Mouse (Mus musculus) midbrain, postnatal 0 days (tissue): ENCODE measurements around the gene Hspd1. TPM values are rescaled to one million over a fixed set of nuclear protein-coding genes. Genes with fewer than 3 reads are reported as not detected.
A peak's percentile ranks its signal among the peaks of the same experiment; 100 is the strongest.

Source experiments
- ATAC-seq: fragments of 200-750 bp; cut with Nextera tagmentation; 2 replicates; pipeline ENCODE4 v1.8.0; 2017; ENCODE audit warnings: moderate number of reproducible peaks, mild to moderate bottlenecking, moderate TSS enrichment, moderate library complexity; ENCODE audit not compliant: low FRiP score
- DNase-seq: peaks from one replicate; pipeline ENCODE4 v3.0.0-alpha.2; 2015; ENCODE audit warnings: low spot score
- H3K27ac ChIP-seq: fragments of 300-500 bp; sonication (generic); 2 replicates; pipeline ENCODE4 v1.5.1; 2014; ENCODE audit warnings: low read depth, mild to moderate bottlenecking, low read length, mixed read lengths
- H3K27me3 ChIP-seq: fragments of 300-500 bp; sonication (generic); 2 replicates; pipeline ENCODE4 v1.6.1; 2014; ENCODE audit warnings: low read length, control low read depth, mixed read lengths; ENCODE audit not compliant: insufficient read depth
- H3K36me3 ChIP-seq: fragments of 300-500 bp; sonication (generic); 2 replicates; pipeline ENCODE4 v1.6.1; 2014; ENCODE audit warnings: low read length, control low read depth, mixed read lengths; ENCODE audit not compliant: insufficient read depth
- H3K4me1 ChIP-seq: fragments of 300-500 bp; sonication (generic); 2 replicates; pipeline ENCODE4 v1.6.1; 2014; ENCODE audit warnings: mild to moderate bottlenecking, control low read depth, antibody characterized with exemption, low read length, mixed read lengths; ENCODE audit not compliant: insufficient read depth
- H3K4me2 ChIP-seq: fragments of 300-500 bp; sonication (generic); 2 replicates; pipeline ENCODE4 v1.6.1; 2014; ENCODE audit warnings: low read depth, mild to moderate bottlenecking, low read length, mixed read lengths; ENCODE audit not compliant: poor library complexity, severe bottlenecking
- H3K4me3 ChIP-seq: fragments of 300-500 bp; sonication (generic); 2 replicates; pipeline ENCODE4 v1.5.1; 2014; ENCODE audit warnings: low read depth, mild to moderate bottlenecking, low read length, moderate library complexity
- H3K9ac ChIP-seq: fragments of 300-500 bp; sonication (generic); replicated peaks from 2 replicates; pipeline ENCODE4 v1.6.1; 2014; ENCODE audit warnings: mild to moderate bottlenecking, low read length, moderate library complexity, mixed read lengths; ENCODE audit not compliant: poor library complexity, severe bottlenecking
- H3K9me3 ChIP-seq: fragments of 300-500 bp; sonication (generic); 2 replicates; pipeline ENCODE4 v1.6.1; 2016; ENCODE audit warnings: low read length, control low read depth
- CTCF ChIP-seq: IDR thresholded peaks from 2 replicates; pipeline ENCODE4 v1.5.1; 2016; ENCODE audit warnings: antibody characterized with exemption, mild to moderate bottlenecking
- WGBS: fragments of 180-500 bp; shearing (Covaris S2); extraction: QIAGEN DNeasy Blood & Tissue Kit; methylation state at CpG from one replicate; pipeline ENCODE4 v1.1.7; 2014; 5-methylcytosine and 5-hydroxymethylcytosine counted together
- polyA plus RNA-seq: library from polyadenylated mRNA; unstranded; fragments of >200 nt; fragmentation: Nextera tagmentation; extraction: Ambion mirVana; gene quantifications from 2 replicates; pipeline ENCODE4 v1.2.1, GENCODE M21; 2015
- total RNA-seq: library from RNA; depleted of rRNA; stranded (reverse); fragments of >200 nt; gene quantifications from 2 replicates; pipeline ENCODE4 v1.2.3, GENCODE M21; 2014

Hspd1 gene
- total and polyA plus RNA-seq, 2 experiments from 2014 or later, result 92.5 to 217 TPM

GRCm38 (mm10) chr1:55052355-55052953 is 35.6 kb downstream of the Hspd1 start, which contains the start of gene Coq10b:
Gene Coq10b, plus strand, starts transcription at chr1:55052770.
- peak within 1 kb of the TSS; percentile 74 for H3K9ac ChIP-seq
- H3K27ac ChIP-seq, result peak within 1 kb of the TSS; percentile 74
- H3K4me1 ChIP-seq, result no peaks in the 10 kb centered on the region
- H3K4me2 ChIP-seq, result peak within 1 kb of the TSS; percentile 66
- H3K36me3 ChIP-seq, result no peaks in the 10 kb centered on the region
- no peaks in the 10 kb centered on the region for H3K27me3 ChIP-seq
- ATAC-seq (peak; percentile 100), DNase-seq (peak; percentile 99)
- under 1% methylated on average over 40 of the region's 46 CpGs for WGBS
- H3K4me3 ChIP-seq, result peak within 1 kb of the TSS; percentile 85
- H3K9me3 ChIP-seq, result no peaks in the 10 kb centered on the region
- TF ChIP-seq CTCF, result peak; percentile 39; the same call in 1 of the 2 replicates

GRCm38 (mm10) chr1:55051671-55052070 is 36.4 kb downstream of the Hspd1 start:
- ATAC-seq, result no peak
- Histone ChIP-seq H3K9me3 (no peaks in the 10 kb centered on the region), H3K4me3 (peak overlapping the region; percentile 85), H3K27me3 (no peaks in the 10 kb centered on the region), H3K9ac (no peak overlapping the region; the same call in 1 of the 2 replicates), H3K4me2 (peak overlapping the region; percentile 66), H3K36me3 (no peaks in the 10 kb centered on the region), H3K4me1 (no peaks in the 10 kb centered on the region), H3K27ac (peak overlapping the region; percentile 74; the same call in 1 of the 2 replicates)
- DNase-seq, result no peak
- WGBS, result 75% methylated on average over 3 of the region's 3 CpGs
- no peak for TF ChIP-seq CTCF

- H3K4me2 ChIP-seq, result no peak overlapping the region
- H3K27ac ChIP-seq, result no peak overlapping the region
- no peak for TF ChIP-seq CTCF
- no peaks in the 10 kb centered on the region for H3K4me1 ChIP-seq
- H3K9me3 ChIP-seq, result no peaks in the 10 kb centered on the region
- H3K9ac ChIP-seq, result no peak overlapping the region
- no peaks in the 10 kb centered on the region for H3K27me3 ChIP-seq
- no peak overlapping the region for H3K4me3 ChIP-seq
- ATAC-seq, result no peak
- no peak for DNase-seq
- no peaks in the 10 kb centered on the region for H3K36me3 ChIP-seq
- 69% methylated on average over 4 of the region's 4 CpGs for WGBS
Measured at GRCm38 (mm10) chr1:55048841-55049587, 39.0 kb downstream of the Hspd1 start.

GRCm38 (mm10) chr1:55043164-55043563 is 44.9 kb downstream of the Hspd1 start:
- ATAC-seq (no peak), DNase-seq (no peak)
- Histone ChIP-seq H3K9me3 (peaks cover 5% of the 10 kb centered on the region; the same call in 1 of the 2 replicates), H3K4me1 (no peaks in the 10 kb centered on the region), H3K27ac (no peak overlapping the region), H3K27me3 (no peaks in the 10 kb centered on the region), H3K36me3 (no peaks in the 10 kb centered on the region), H3K4me3 (no peak overlapping the region), H3K9ac (no peak overlapping the region), H3K4me2 (no peak overlapping the region)
- TF ChIP-seq CTCF, result no peak
- 83% methylated on average over 3 of the region's 3 CpGs for WGBS

- no peaks in the 10 kb centered on the region for H3K36me3 ChIP-seq
- ATAC-seq, result no peak
- WGBS, result 52% methylated on average over 1 of the region's 1 CpGs
- H3K27me3 ChIP-seq, result no peaks in the 10 kb centered on the region
- no peak overlapping the region for H3K9ac ChIP-seq
- peaks cover 5% of the 10 kb centered on the region; the same call in 1 of the 2 replicates for H3K9me3 ChIP-seq
- no peak for DNase-seq
- H3K4me2 ChIP-seq, result no peak overlapping the region
- no peak overlapping the region for H3K27ac ChIP-seq
- no peak for TF ChIP-seq CTCF
- no peaks in the 10 kb centered on the region for H3K4me1 ChIP-seq
- H3K4me3 ChIP-seq, result no peak overlapping the region
Measured at GRCm38 (mm10) chr1:55042246-55042645, 45.8 kb downstream of the Hspd1 start.

GRCm38 (mm10) chr1:55041691-55042090 is 46.4 kb downstream of the Hspd1 start:
- Histone ChIP-seq H3K9me3 (peaks cover 5% of the 10 kb centered on the region; the same call in 1 of the 2 replicates), H3K9ac (no peak overlapping the region), H3K27me3 (no peaks in the 10 kb centered on the region), H3K4me2 (no peak overlapping the region), H3K4me3 (no peak overlapping the region), H3K4me1 (no peaks in the 10 kb centered on the region), H3K27ac (no peak overlapping the region), H3K36me3 (no peaks in the 10 kb centered on the region)
- no peak for ATAC-seq
- DNase-seq, result no peak
- WGBS, result 93% methylated on average over 4 of the region's 4 CpGs
- no peak for TF ChIP-seq CTCF
